Mouse (Mus musculus): ENCODE results near the gene Atp2a2. TPM values are rescaled to one million over a fixed set of nuclear protein-coding genes. Genes with fewer than 3 reads are reported as not detected.

Gene Atp2a2
- polyA plus RNA-seq, 1 experiment, result 23.7 TPM

GRCm38 (mm10) chr5:122455584-122455983 lies 46.4 kb downstream of the Atp2a2 start:
- Histone ChIP-seq H3K27ac (ENCODE audit: insufficient read depth, low read length) (no peak overlapping the region), H3K4me1 (ENCODE audit: control insufficient read depth, insufficient read depth, insufficient read length) (no peaks in the 10 kb centered on the region), H3K27me3 (ENCODE audit: control insufficient read depth, insufficient read depth, low read length) (no peaks in the 10 kb centered on the region), H3K4me3 (ENCODE audit: extremely low read depth, insufficient read depth, insufficient read length) (no peak overlapping the region), H3K36me3 (ENCODE audit: control insufficient read depth, insufficient read depth, low read length) (peaks cover 50% of the 10 kb centered on the region)
- TF ChIP-seq POLR2A (IDR thresholded peaks at IDR 0.05; ENCODE audit: low read depth, low read length) (no peak), CTCF (IDR thresholded peaks at IDR 0.05; ENCODE audit: extremely low read depth, insufficient read depth, insufficient read length, insufficient replicate concordance) (no peak)
- 93% methylated on average over 3 of the region's 3 CpGs for WGBS
- no peak for DNase-seq (ENCODE audit: low read depth in 1 of 2, low spot score in 2 of 2)

- Histone ChIP-seq H3K4me1 (ENCODE audit: control insufficient read depth, insufficient read depth, insufficient read length) (no peaks in the 10 kb centered on the region), H3K27me3 (ENCODE audit: control insufficient read depth, insufficient read depth, low read length) (no peaks in the 10 kb centered on the region), H3K27ac (ENCODE audit: insufficient read depth, low read length) (no peak overlapping the region), H3K36me3 (ENCODE audit: control insufficient read depth, insufficient read depth, low read length) (peaks cover 46% of the 10 kb centered on the region), H3K4me3 (ENCODE audit: extremely low read depth, insufficient read depth, insufficient read length) (no peak overlapping the region)
- TF ChIP-seq CTCF (IDR thresholded peaks at IDR 0.05; ENCODE audit: extremely low read depth, insufficient read depth, insufficient read length, insufficient replicate concordance), result no peak
- no peak for TF ChIP-seq POLR2A (IDR thresholded peaks at IDR 0.05; ENCODE audit: low read depth, low read length)
- no peak for DNase-seq (ENCODE audit: low read depth in 1 of 2, low spot score in 2 of 2)
- 93% methylated on average over 3 of the region's 3 CpGs for WGBS
Observed at GRCm38 (mm10) chr5:122454883-122455282, 47.1 kb downstream of the Atp2a2 start.

- no peaks in the 10 kb centered on the region for H3K27me3 ChIP-seq (ENCODE audit: control insufficient read depth, insufficient read depth, low read length)
- no peak overlapping the region for H3K4me3 ChIP-seq (ENCODE audit: extremely low read depth, insufficient read depth, insufficient read length)
- no peak for DNase-seq (ENCODE audit: low read depth in 1 of 2, low spot score in 2 of 2)
- TF ChIP-seq CTCF (IDR thresholded peaks at IDR 0.05; ENCODE audit: extremely low read depth, insufficient read depth, insufficient read length, insufficient replicate concordance), result no peak
- no peak for TF ChIP-seq POLR2A (IDR thresholded peaks at IDR 0.05; ENCODE audit: low read depth, low read length)
- H3K36me3 ChIP-seq (ENCODE audit: control insufficient read depth, insufficient read depth, low read length), result peaks cover 42% of the 10 kb centered on the region
- H3K4me1 ChIP-seq (ENCODE audit: control insufficient read depth, insufficient read depth, insufficient read length), result no peaks in the 10 kb centered on the region
- no peak overlapping the region for H3K27ac ChIP-seq (ENCODE audit: insufficient read depth, low read length)
- 96% methylated on average over 4 of the region's 4 CpGs for WGBS
Observed at GRCm38 (mm10) chr5:122454442-122454841, 47.6 kb downstream of the Atp2a2 start.

GRCm38 (mm10) chr5:122453188-122453587 lies 48.8 kb downstream of the Atp2a2 start:
- H3K27me3 ChIP-seq (ENCODE audit: control insufficient read depth, insufficient read depth, low read length), result no peaks in the 10 kb centered on the region
- H3K4me1 ChIP-seq (ENCODE audit: control insufficient read depth, insufficient read depth, insufficient read length), result no peaks in the 10 kb centered on the region
- H3K4me3 ChIP-seq (ENCODE audit: extremely low read depth, insufficient read depth, insufficient read length), result no peak overlapping the region
- no peak for TF ChIP-seq POLR2A (IDR thresholded peaks at IDR 0.05; ENCODE audit: low read depth, low read length)
- H3K36me3 ChIP-seq (ENCODE audit: control insufficient read depth, insufficient read depth, low read length), result peaks cover 31% of the 10 kb centered on the region
- H3K27ac ChIP-seq (ENCODE audit: insufficient read depth, low read length), result no peak overlapping the region
- 92% methylated on average over 6 of the region's 6 CpGs for WGBS
- no peak for DNase-seq (ENCODE audit: low read depth in 1 of 2, low spot score in 2 of 2)

- 87% methylated on average over 7 of the region's 7 CpGs for WGBS
- Histone ChIP-seq H3K4me1 (ENCODE audit: control insufficient read depth, insufficient read depth, insufficient read length) (no peaks in the 10 kb centered on the region), H3K36me3 (ENCODE audit: control insufficient read depth, insufficient read depth, low read length) (peaks cover 24% of the 10 kb centered on the region), H3K4me3 (ENCODE audit: extremely low read depth, insufficient read depth, insufficient read length) (no peak overlapping the region), H3K27ac (ENCODE audit: insufficient read depth, low read length) (no peak overlapping the region), H3K27me3 (ENCODE audit: control insufficient read depth, insufficient read depth, low read length) (no peaks in the 10 kb centered on the region)
- no peak for TF ChIP-seq CTCF (IDR thresholded peaks at IDR 0.05; ENCODE audit: extremely low read depth, insufficient read depth, insufficient read length, insufficient replicate concordance)
- TF ChIP-seq POLR2A (IDR thresholded peaks at IDR 0.05; ENCODE audit: low read depth, low read length), result no peak
- no peak for DNase-seq (ENCODE audit: low read depth in 1 of 2, low spot score in 2 of 2)
Observed at GRCm38 (mm10) chr5:122452194-122452593, 49.8 kb downstream of the Atp2a2 start.

- Histone ChIP-seq H3K27me3 (ENCODE audit: control insufficient read depth, insufficient read depth, low read length) (no peaks in the 10 kb centered on the region), H3K36me3 (ENCODE audit: control insufficient read depth, insufficient read depth, low read length) (peaks cover 20% of the 10 kb centered on the region), H3K4me3 (ENCODE audit: extremely low read depth, insufficient read depth, insufficient read length) (no peak overlapping the region), H3K4me1 (ENCODE audit: control insufficient read depth, insufficient read depth, insufficient read length) (no peaks in the 10 kb centered on the region), H3K27ac (ENCODE audit: insufficient read depth, low read length) (no peak overlapping the region)
- DNase-seq (ENCODE audit: low read depth in 1 of 2, low spot score in 2 of 2), result no peak
- TF ChIP-seq CTCF (IDR thresholded peaks at IDR 0.05; ENCODE audit: extremely low read depth, insufficient read depth, insufficient read length, insufficient replicate concordance), result no peak
- TF ChIP-seq POLR2A (IDR thresholded peaks at IDR 0.05; ENCODE audit: low read depth, low read length), result no peak
- WGBS, result 90% methylated on average over 5 of the region's 5 CpGs
Observed at GRCm38 (mm10) chr5:122451324-122451723, 50.7 kb downstream of the Atp2a2 start.

- no peak for TF ChIP-seq POLR2A (IDR thresholded peaks at IDR 0.05; ENCODE audit: low read depth, low read length)
- TF ChIP-seq CTCF (IDR thresholded peaks at IDR 0.05; ENCODE audit: extremely low read depth, insufficient read depth, insufficient read length, insufficient replicate concordance), result no peak
- Histone ChIP-seq H3K36me3 (ENCODE audit: control insufficient read depth, insufficient read depth, low read length) (peaks cover 20% of the 10 kb centered on the region), H3K4me1 (ENCODE audit: control insufficient read depth, insufficient read depth, insufficient read length) (no peaks in the 10 kb centered on the region), H3K4me3 (ENCODE audit: extremely low read depth, insufficient read depth, insufficient read length) (no peak overlapping the region), H3K27ac (ENCODE audit: insufficient read depth, low read length) (no peak overlapping the region), H3K27me3 (ENCODE audit: control insufficient read depth, insufficient read depth, low read length) (no peaks in the 10 kb centered on the region)
- no peak for DNase-seq (ENCODE audit: low read depth in 1 of 2, low spot score in 2 of 2)
- 84% methylated on average over 5 of the region's 5 CpGs for WGBS
Observed at GRCm38 (mm10) chr5:122450913-122451317, 51.1 kb downstream of the Atp2a2 start.

All from spleen, adult 2 months (tissue).